Mouse (Mus musculus) ES-E14 (cell line): Measurements from ENCODE around the gene Ly75.

Experiments used
- CHD2 ChIP-seq: IDR thresholded peaks from 2 replicates; pipeline ENCODE4 v1.6.1; 2014; ENCODE audit warnings: mild to moderate bottlenecking, low read depth, low read length, inconsistent platforms
- HCFC1 ChIP-seq: IDR thresholded peaks from 2 replicates; pipeline ENCODE4 v1.6.1; 2012; ENCODE audit warnings: low read length, inconsistent platforms, borderline replicate concordance; ENCODE audit not compliant: insufficient read depth
- MAFK ChIP-seq: IDR thresholded peaks from 2 replicates; pipeline ENCODE4 v1.6.1; 2014; ENCODE audit warnings: mild to moderate bottlenecking, low read depth, low read length, inconsistent platforms; ENCODE audit not compliant: insufficient read depth
- ZC3H11A ChIP-seq: IDR thresholded peaks from 2 replicates; pipeline ENCODE4 v1.6.1; 2012; ENCODE audit warnings: low read depth, mild to moderate bottlenecking, inconsistent platforms, low read length, borderline replicate concordance
- ZNF384 ChIP-seq: IDR thresholded peaks from 2 replicates; pipeline ENCODE4 v1.6.1; 2012; ENCODE audit warnings: low read depth, low read length, inconsistent platforms

DNA sequence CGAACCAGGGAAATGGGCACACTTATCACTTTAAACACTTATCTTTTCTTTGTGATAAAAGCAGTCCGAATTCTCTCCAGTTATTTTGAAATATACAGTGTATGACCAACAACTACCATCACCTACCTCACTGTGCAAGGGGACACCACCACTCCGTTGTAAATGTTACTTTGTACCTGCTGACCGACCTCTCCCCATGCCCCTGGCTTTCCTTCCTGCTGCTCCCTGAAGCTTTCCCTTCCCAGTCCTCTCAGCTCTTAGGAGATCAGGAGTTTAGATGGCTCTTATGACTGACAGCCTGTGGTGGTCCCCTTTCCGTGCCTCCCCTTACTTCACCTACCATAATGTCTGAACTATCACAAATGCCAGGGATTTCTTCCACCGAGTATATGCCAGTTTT is 21.0 kb downstream of the Ly75 start:
- TF ChIP-seq CHD2 (no peak), HCFC1 (no peak), MAFK (no peak), ZC3H11A (no peak), ZNF384 (no peak)
